Mouse (Mus musculus) brain, embryonic 14.5 days (tissue): ENCODE data around the gene Ctla4.

Source experiments
- CTCF ChIP-seq: fragments of 200-500 bp; IDR thresholded peaks from 2 replicates; pipeline ENCODE4 v1.5.1; 2012; ENCODE audit warnings: inconsistent platforms, mild to moderate bottlenecking, moderate library complexity, borderline replicate concordance; ENCODE audit not compliant: insufficient read depth, insufficient read length; ENCODE audit errors: extremely low read depth
- POLR2A ChIP-seq: fragments of 200-500 bp; IDR thresholded peaks from 2 replicates; pipeline ENCODE4 v1.6.1; 2012; ENCODE audit warnings: mild to moderate bottlenecking, inconsistent platforms, borderline replicate concordance; ENCODE audit not compliant: poor library complexity, insufficient read depth, insufficient read length, severe bottlenecking; ENCODE audit errors: extremely low read depth

DNA sequence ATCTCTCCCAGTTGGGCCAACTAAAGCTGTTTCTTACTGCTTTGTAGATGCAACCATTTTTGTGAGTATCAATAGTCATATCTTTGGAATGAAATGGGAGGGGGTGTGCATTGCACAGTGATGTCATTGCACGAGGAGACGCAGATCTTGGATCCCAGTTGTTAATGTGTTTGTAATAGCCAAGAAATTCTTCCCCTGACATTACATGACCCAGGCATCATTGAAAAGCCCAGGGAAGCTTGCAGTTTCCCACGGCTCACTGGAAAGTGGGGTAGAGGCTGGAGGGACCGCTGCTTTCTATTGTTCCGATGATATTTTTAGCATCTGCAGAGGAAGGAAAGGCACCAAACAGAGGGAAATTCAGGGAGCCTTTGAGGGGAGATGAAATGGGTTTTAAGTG, 25.8 kb upstream of the Ctla4 start:
- TF ChIP-seq POLR2A (no peak), CTCF (no peak)
